Mouse (Mus musculus) G1E-ER4 (cell line): ENCODE results near the gene Mep1a. TPM values are rescaled to one million over a fixed set of nuclear protein-coding genes. Genes with fewer than 3 reads are reported as not detected.

Source experiments
- GATA1 ChIP-seq: IDR thresholded peaks from one replicate; pipeline ENCODE4 v1.8.0; 2012; ENCODE audit warnings: low read length, inconsistent platforms
- polyA plus RNA-seq: library from polyadenylated mRNA; stranded (reverse); fragments of >175 nt; gene quantifications from 2 replicates; pipeline ENCODE4 v1.2.3, GENCODE M21; 2012

Gene Mep1a
- polyA plus RNA-seq, result not detected in 2 replicates

GRCm38 (mm10) chr17:43502592-43502991 lies at the start of gene Mep1a:
TSS of gene Mep1a (minus strand) at chr17:43502812.
- TF ChIP-seq GATA1, result no peak

- TF ChIP-seq GATA1, result no peak
These were observed 48.6 kb upstream of the Mep1a start for GRCm38 (mm10) chr17:43551122-43551630.

GRCm38 (mm10) chr17:43544040-43544439 lies 41.4 kb upstream of the Mep1a start:
- no peak for TF ChIP-seq GATA1

- no peak for TF ChIP-seq GATA1
These were observed 40.9 kb upstream of the Mep1a start, which contains the start of gene Ankrd66 for GRCm38 (mm10) chr17:43543539-43543938. TSS of gene Ankrd66 (minus strand) at chr17:43543639.

GRCm38 (mm10) chr17:43538767-43539166 lies 36.2 kb upstream of the Mep1a start:
- TF ChIP-seq GATA1, result no peak

GRCm38 (mm10) chr17:43534362-43535222 lies 32.0 kb upstream of the Mep1a start:
- TF ChIP-seq GATA1, result no peak

GRCm38 (mm10) chr17:43531192-43531591 lies 28.6 kb upstream of the Mep1a start:
- no peak for TF ChIP-seq GATA1

- TF ChIP-seq GATA1, result no peak
These were observed 27.9 kb upstream of the Mep1a start for GRCm38 (mm10) chr17:43530507-43530906.

GRCm38 (mm10) chr17:43520166-43520565 lies 17.6 kb upstream of the Mep1a start:
- TF ChIP-seq GATA1, result no peak

GRCm38 (mm10) chr17:43518644-43519409 lies 16.2 kb upstream of the Mep1a start:
- no peak for TF ChIP-seq GATA1

- TF ChIP-seq GATA1, result no peak
These were observed 8.2 kb upstream of the Mep1a start for GRCm38 (mm10) chr17:43510782-43511181.

GRCm38 (mm10) chr17:43504594-43504934 lies 2.0 kb upstream of the Mep1a start:
- no peak for TF ChIP-seq GATA1

GRCm38 (mm10) chr17:43503861-43504593 lies 1.4 kb upstream of the Mep1a start:
- no peak for TF ChIP-seq GATA1

GRCm38 (mm10) chr17:43501631-43502030 lies 981 bp downstream of the Mep1a start:
- TF ChIP-seq GATA1, result no peak

- TF ChIP-seq GATA1, result no peak
These were observed 1.4 kb downstream of the Mep1a start for GRCm38 (mm10) chr17:43501223-43501622.

GRCm38 (mm10) chr17:43500513-43500912 lies 2.1 kb downstream of the Mep1a start:
- TF ChIP-seq GATA1, result no peak
